Mouse (Mus musculus): ENCODE data around the gene Ccdc85c. TPM values are rescaled to one million over a fixed set of nuclear protein-coding genes. Genes with fewer than 3 reads are reported as not detected.

The Ccdc85c gene
- polyA plus RNA-seq, 1 experiment from 2014 or later, result 2.3 TPM

- H3K27me3 ChIP-seq, result no peaks in the 10 kb centered on the region
- no peak overlapping the region for H3K4me3 ChIP-seq (replicated peaks)
- 75% methylated on average over 7 of the region's 7 CpGs for WGBS (ENCODE audit: insufficient replicate concordance)
- H3K36me3 ChIP-seq, result no peaks in the 10 kb centered on the region
- H3K27ac ChIP-seq, result no peak overlapping the region
- peaks cover 6% of the 10 kb centered on the region; the same call in 1 of the 2 replicates for H3K4me1 ChIP-seq (replicated peaks)
- H3K4me2 ChIP-seq, result no peak overlapping the region
- DNase-seq (no peak), ATAC-seq (ENCODE audit: low read depth) (no peak)
- no peak overlapping the region for H3K9ac ChIP-seq
- H3K9me3 ChIP-seq (replicated peaks), result no peaks in the 10 kb centered on the region
Measured at GRCm38 (mm10) chr12:108221712-108222111, 53.5 kb downstream of the Ccdc85c start.

- H3K9me3 ChIP-seq (replicated peaks), result no peaks in the 10 kb centered on the region
- no peaks in the 10 kb centered on the region for H3K27me3 ChIP-seq
- no peak for DNase-seq
- H3K4me3 ChIP-seq (replicated peaks), result no peak overlapping the region
- H3K36me3 ChIP-seq, result no peaks in the 10 kb centered on the region
- no peak overlapping the region for H3K9ac ChIP-seq
- 52% methylated on average over 10 of the region's 10 CpGs for WGBS (ENCODE audit: insufficient replicate concordance)
- no peak overlapping the region for H3K4me2 ChIP-seq
- H3K4me1 ChIP-seq (replicated peaks), result peaks cover 6% of the 10 kb centered on the region; the same call in 1 of the 2 replicates
- no peak for ATAC-seq (ENCODE audit: low read depth)
- H3K27ac ChIP-seq, result no peak overlapping the region
Measured at GRCm38 (mm10) chr12:108221206-108221605, 54.0 kb downstream of the Ccdc85c start.

- Histone ChIP-seq H3K4me1 (replicated peaks) (peaks cover 6% of the 10 kb centered on the region; the same call in 1 of the 2 replicates), H3K27ac (no peak overlapping the region), H3K9ac (no peak overlapping the region), H3K27me3 (no peaks in the 10 kb centered on the region), H3K9me3 (replicated peaks) (no peaks in the 10 kb centered on the region), H3K36me3 (no peaks in the 10 kb centered on the region), H3K4me2 (no peak overlapping the region), H3K4me3 (replicated peaks) (no peak overlapping the region)
- WGBS (ENCODE audit: insufficient replicate concordance), result 76% methylated on average over 12 of the region's 12 CpGs
- ATAC-seq (ENCODE audit: low read depth) (no peak), DNase-seq (no peak)
Measured at GRCm38 (mm10) chr12:108220621-108221020, 54.6 kb downstream of the Ccdc85c start.

- Histone ChIP-seq H3K4me1 (replicated peaks) (peaks cover 6% of the 10 kb centered on the region; the same call in 1 of the 2 replicates), H3K4me2 (no peak overlapping the region), H3K9me3 (replicated peaks) (no peaks in the 10 kb centered on the region), H3K27me3 (no peaks in the 10 kb centered on the region), H3K4me3 (replicated peaks) (no peak overlapping the region), H3K9ac (no peak overlapping the region), H3K36me3 (no peaks in the 10 kb centered on the region), H3K27ac (no peak overlapping the region)
- ATAC-seq (ENCODE audit: low read depth) (no peak), DNase-seq (no peak)
- 68% methylated on average over 21 of the region's 21 CpGs for WGBS (ENCODE audit: insufficient replicate concordance)
Measured at GRCm38 (mm10) chr12:108219825-108220616, 55.2 kb downstream of the Ccdc85c start.

GRCm38 (mm10) chr12:108219163-108219562 is 56.1 kb downstream of the Ccdc85c start:
- Histone ChIP-seq H3K27me3 (no peaks in the 10 kb centered on the region), H3K36me3 (no peaks in the 10 kb centered on the region), H3K9ac (no peak overlapping the region), H3K4me3 (replicated peaks) (no peak overlapping the region), H3K4me1 (replicated peaks) (peaks cover 8% of the 10 kb centered on the region; the same call in 1 of the 2 replicates), H3K4me2 (no peak overlapping the region), H3K27ac (no peak overlapping the region), H3K9me3 (replicated peaks) (no peaks in the 10 kb centered on the region)
- DNase-seq (no peak), ATAC-seq (ENCODE audit: low read depth) (no peak)
- WGBS (ENCODE audit: insufficient replicate concordance), result 63% methylated on average over 15 of the region's 15 CpGs

GRCm38 (mm10) chr12:108217572-108217971 is 57.7 kb downstream of the Ccdc85c start:
- DNase-seq, result no peak

GRCm38 (mm10) chr12:108216611-108217370 is 58.4 kb downstream of the Ccdc85c start:
- ATAC-seq (ENCODE audit: low read depth) (no peak), DNase-seq (no peak)
- H3K9ac ChIP-seq, result no peak overlapping the region
- no peaks in the 10 kb centered on the region for H3K27me3 ChIP-seq
- no peak overlapping the region for H3K4me2 ChIP-seq
- no peaks in the 10 kb centered on the region for H3K36me3 ChIP-seq
- H3K9me3 ChIP-seq (replicated peaks), result no peaks in the 10 kb centered on the region
- WGBS (ENCODE audit: insufficient replicate concordance), result 67% methylated on average over 11 of the region's 11 CpGs
- peaks cover 25% of the 10 kb centered on the region for H3K4me1 ChIP-seq (replicated peaks)
- no peak overlapping the region for H3K4me3 ChIP-seq (replicated peaks)
- H3K27ac ChIP-seq, result no peak overlapping the region

More at GRCm38 (mm10) chr12:108217572-108217971, 57.7 kb downstream of the Ccdc85c start:
- Histone ChIP-seq H3K36me3 (no peaks in the 10 kb centered on the region), H3K4me1 (replicated peaks) (peaks cover 17% of the 10 kb centered on the region), H3K27ac (no peak overlapping the region), H3K4me2 (no peak overlapping the region), H3K9ac (no peak overlapping the region), H3K9me3 (replicated peaks) (no peaks in the 10 kb centered on the region), H3K27me3 (no peaks in the 10 kb centered on the region), H3K4me3 (replicated peaks) (no peak overlapping the region)
- 45% methylated on average over 5 of the region's 5 CpGs for WGBS (ENCODE audit: insufficient replicate concordance)
- no peak for ATAC-seq (ENCODE audit: low read depth)

- Histone ChIP-seq H3K4me3 (replicated peaks) (no peak overlapping the region), H3K9ac (no peak overlapping the region), H3K36me3 (no peaks in the 10 kb centered on the region), H3K27ac (no peak overlapping the region), H3K4me1 (replicated peaks) (peaks cover 35% of the 10 kb centered on the region), H3K27me3 (no peaks in the 10 kb centered on the region), H3K4me2 (no peak overlapping the region), H3K9me3 (replicated peaks) (no peaks in the 10 kb centered on the region)
- ATAC-seq (ENCODE audit: low read depth), result no peak
- WGBS (ENCODE audit: insufficient replicate concordance), result 64% methylated on average over 8 of the region's 8 CpGs
- DNase-seq, result no peak
Measured at GRCm38 (mm10) chr12:108215090-108215489, 60.1 kb downstream of the Ccdc85c start.

- H3K4me2 ChIP-seq, result no peak overlapping the region
- no peaks in the 10 kb centered on the region for H3K9me3 ChIP-seq (replicated peaks)
- peaks cover 39% of the 10 kb centered on the region for H3K4me1 ChIP-seq (replicated peaks)
- no peak overlapping the region for H3K27ac ChIP-seq
- ATAC-seq (ENCODE audit: low read depth) (no peak), DNase-seq (no peak)
- H3K27me3 ChIP-seq, result no peaks in the 10 kb centered on the region
- no peak overlapping the region for H3K9ac ChIP-seq
- 32% methylated on average over 18 of the region's 18 CpGs for WGBS (ENCODE audit: insufficient replicate concordance)
- H3K4me3 ChIP-seq (replicated peaks), result no peak overlapping the region
- H3K36me3 ChIP-seq, result no peaks in the 10 kb centered on the region
Measured at GRCm38 (mm10) chr12:108213090-108214041, 61.9 kb downstream of the Ccdc85c start.

GRCm38 (mm10) chr12:108212476-108212875 is 62.7 kb downstream of the Ccdc85c start:
- Histone ChIP-seq H3K4me3 (replicated peaks) (no peak overlapping the region), H3K27me3 (no peaks in the 10 kb centered on the region), H3K27ac (no peak overlapping the region), H3K9ac (no peak overlapping the region), H3K4me1 (replicated peaks) (peaks cover 39% of the 10 kb centered on the region), H3K9me3 (replicated peaks) (no peaks in the 10 kb centered on the region), H3K36me3 (no peaks in the 10 kb centered on the region), H3K4me2 (no peak overlapping the region)
- ATAC-seq (ENCODE audit: low read depth), result no peak
- WGBS (ENCODE audit: insufficient replicate concordance), result 57% methylated on average over 6 of the region's 6 CpGs
- DNase-seq, result no peak

GRCm38 (mm10) chr12:108212071-108212470 is 63.2 kb downstream of the Ccdc85c start:
- Histone ChIP-seq H3K4me3 (replicated peaks) (no peak overlapping the region), H3K27ac (no peak overlapping the region), H3K4me2 (no peak overlapping the region), H3K36me3 (no peaks in the 10 kb centered on the region), H3K27me3 (no peaks in the 10 kb centered on the region), H3K9me3 (replicated peaks) (no peaks in the 10 kb centered on the region), H3K4me1 (replicated peaks) (peaks cover 39% of the 10 kb centered on the region), H3K9ac (no peak overlapping the region)
- DNase-seq (no peak), ATAC-seq (ENCODE audit: low read depth) (no peak)
- 17% methylated on average over 5 of the region's 5 CpGs for WGBS (ENCODE audit: insufficient replicate concordance)
